Mouse (Mus musculus) thymus, postnatal 14 days (tissue): ENCODE measurements at regions not wholly inside any gene's neighbourhood (a gene's known extent, or its start where the extent isn't known, plus 50 kb on each side); places are given as distances from the start of the nearest gene placed in this dataset.
A peak's percentile ranks its signal among the peaks of the same experiment; 100 is the strongest.

Source experiments
- DNase-seq: peaks from one replicate; pipeline ENCODE4 v3.0.0; 2021

DNA sequence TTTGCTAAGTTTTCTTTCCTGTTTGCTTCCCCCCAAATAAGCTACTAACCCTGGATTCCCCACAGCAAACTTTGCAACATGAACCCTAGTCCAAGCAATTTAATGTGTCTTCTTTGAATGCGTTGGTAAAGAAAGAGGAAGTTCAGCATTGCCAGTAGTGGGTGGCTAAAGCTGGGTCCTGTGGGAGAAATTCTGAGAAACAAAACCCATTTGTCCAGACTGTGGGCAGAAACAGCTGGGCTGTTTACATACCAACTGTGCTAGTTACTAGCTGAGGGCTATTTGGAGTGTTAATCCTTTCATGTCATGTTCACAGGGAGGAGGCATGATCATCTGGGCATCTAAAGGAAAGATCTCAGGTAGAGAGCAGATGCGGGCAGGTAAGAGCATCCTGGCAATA, 51.8 kb upstream of the 1190002N15Rik start:
- DNase-seq: no peak

DNA sequence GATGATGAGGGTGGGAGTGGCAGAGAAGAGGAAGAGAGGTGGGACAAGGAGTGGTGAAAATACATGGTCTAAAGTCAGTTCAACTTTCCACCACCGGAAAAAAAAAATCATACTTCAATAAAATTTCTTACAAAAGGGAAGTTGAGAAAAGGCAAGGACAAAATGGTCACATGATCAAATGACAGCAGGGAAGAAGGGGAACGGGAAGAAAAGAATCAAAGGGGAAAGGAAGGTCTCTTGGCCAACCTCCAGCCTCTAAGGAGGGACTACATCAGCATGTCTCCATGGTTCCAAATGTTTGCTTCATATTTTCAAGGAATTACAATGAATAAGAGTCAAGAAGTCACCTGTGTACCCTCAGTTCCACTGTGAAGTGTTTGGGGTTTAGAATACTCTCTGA, 64.7 kb upstream of the Slc9a9 start:
- DNase-seq: no peak

DNA sequence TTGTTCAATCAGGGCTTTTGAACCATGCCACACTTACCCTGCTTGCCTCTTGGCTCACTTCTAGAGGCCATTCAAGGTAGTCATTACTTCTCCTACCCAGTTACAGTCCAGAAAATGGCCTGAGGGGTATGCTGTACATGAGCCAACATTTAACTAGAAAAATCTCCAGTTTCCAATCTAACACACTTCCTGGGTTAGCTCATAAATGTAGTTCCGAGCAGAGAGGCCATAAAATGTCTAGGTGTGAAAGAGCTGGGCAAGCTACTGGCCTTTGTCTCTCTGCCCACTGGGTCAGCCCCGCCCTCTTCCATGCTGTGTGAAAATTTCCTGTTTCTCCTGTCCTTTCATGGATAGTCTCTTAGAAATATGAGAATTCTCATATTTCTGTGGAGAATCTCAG, 63.3 kb upstream of the Slc9a9 start:
- no peak for DNase-seq

DNA sequence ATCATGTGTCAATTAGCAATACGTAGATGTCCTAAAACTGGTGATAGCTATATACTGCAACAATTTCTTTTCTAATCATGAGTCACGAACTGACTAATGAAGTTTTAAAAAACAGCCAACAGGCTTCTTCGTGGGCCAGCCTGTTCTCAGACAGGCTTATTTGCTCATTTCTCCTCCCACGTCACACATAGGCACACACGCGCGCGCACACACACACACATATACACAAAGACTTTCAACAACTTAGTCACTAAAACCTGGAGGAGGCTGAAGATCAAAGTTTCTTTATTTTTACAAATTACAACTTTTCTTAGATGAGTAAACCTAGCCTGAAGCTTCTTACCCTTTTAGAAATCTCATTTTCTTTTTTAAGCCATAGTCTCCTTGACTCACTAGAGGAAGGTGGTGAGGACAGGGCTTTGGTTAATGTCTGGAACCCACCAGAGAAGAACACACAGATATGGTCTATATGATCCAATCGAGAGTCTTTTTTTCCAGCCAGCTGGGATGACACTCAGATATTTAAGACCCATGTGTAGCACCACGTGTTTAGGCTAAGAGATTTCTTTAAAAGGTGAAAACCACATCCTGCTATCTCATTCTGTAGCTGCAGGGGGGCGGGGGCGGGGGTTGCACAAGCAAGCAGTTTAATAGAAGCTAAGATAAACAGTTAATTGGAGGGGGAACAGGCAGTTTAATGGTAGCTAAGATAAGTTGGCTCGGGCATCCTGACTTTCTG, 62.5 kb upstream of the Slc9a9 start:
- DNase-seq: no peak

DNA sequence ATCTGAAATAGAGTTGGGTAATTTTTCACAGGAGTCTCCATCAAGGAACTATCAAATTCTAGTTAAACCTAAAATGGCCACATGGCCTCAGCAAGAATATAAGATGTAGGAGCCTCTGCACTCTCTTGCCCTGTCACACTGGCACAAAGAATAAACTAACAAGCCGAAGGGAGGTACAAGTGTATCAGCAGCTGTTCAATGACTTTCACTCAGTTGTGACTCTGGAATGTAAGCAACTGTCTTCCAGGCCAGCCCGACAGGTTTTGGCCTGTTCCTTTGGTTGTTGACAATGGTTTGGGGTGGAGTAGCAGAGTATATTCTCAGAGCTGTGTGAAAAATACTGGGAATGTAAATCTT, 62.0 kb upstream of the Slc9a9 start:
- no peak for DNase-seq

DNA sequence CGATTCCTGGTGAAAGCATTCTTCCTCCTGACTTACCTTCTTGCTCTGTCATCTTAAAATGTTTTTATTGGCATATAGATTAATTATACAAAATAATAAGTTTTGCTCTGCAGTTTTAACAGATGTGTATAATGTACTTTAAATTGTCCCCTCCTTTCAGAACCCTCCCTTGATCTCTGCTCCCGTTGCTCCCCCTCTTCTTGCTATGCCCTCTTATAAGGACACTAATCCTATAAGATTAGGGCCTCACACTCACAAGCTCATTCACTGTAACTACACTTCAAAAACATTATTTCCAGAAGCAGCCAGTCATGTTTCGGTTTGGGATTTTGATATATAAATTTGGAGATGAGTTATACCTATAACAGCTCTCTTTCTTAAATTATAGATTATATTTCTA, 59.6 kb upstream of the Slc9a9 start:
- no peak for DNase-seq

DNA sequence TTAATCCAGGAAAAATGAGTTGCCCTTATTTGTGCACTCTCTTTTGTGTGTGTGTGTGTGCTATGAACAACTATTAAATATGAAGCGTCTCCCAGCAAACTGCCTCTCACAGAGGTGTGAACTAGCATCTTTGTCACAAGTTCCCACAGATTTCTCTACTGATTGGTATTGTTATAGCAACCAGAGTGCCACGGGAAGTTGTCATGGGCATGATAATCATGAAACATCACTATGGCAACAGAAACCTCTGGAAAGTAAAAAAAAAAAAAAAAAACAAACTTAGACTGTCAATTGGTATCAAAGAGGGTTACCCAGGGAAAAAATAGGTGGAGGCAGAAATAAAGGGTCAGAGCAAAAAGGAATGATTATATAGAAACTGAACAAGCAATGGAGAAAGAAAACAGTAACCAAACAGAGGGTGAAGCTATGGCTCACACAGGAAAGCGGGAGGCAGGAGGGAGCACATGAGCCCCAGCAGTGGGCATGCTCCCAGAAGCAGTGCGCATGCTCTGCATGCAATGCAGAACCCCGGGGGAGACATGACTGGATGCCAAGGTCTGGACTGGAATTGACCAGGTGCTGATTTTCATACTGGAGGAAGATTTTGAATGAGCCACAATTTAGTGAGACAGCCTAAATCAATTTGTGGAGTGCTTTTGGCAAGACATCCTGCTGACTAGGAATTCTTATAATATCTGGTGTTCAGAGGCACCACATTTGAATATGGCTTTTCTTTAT, 58.9 kb upstream of the Slc9a9 start:
- no peak for DNase-seq

DNA sequence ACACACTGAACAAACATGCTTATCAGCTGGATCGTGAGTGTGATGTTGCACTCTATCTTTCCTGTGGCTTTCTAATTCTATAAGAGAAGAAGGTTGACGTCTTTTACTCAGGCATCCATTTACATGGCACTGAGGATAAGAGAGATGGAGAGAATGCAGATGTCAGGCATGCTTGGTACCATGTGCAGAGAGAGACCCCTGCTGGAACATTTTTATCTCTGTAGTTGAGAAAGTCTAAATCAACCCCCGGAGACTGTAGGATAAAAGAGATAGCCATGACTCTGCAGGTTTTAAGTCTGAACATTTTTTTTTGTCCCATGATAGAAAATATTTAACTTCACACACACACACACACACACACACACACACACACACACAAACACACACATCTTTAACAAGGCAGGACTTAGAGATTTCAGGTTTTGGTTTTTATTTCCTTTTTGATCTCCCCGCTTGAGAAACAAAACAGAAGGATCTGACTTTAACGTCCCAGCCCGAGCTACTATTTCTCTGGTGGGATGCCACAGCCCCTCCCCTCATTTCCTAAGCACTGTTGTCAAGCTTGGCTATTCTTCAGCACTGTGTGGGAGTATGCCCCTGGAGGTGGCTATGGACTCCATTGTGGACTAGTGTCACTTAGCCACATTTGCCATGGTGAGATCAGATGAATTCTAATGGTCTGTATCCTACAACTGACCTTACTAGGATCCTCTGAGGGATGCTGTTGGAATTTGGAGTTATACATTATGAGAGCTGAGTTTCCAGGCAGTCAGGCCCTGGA, 55.6 kb upstream of the Slc9a9 start:
- peak; percentile 68 for DNase-seq

DNA sequence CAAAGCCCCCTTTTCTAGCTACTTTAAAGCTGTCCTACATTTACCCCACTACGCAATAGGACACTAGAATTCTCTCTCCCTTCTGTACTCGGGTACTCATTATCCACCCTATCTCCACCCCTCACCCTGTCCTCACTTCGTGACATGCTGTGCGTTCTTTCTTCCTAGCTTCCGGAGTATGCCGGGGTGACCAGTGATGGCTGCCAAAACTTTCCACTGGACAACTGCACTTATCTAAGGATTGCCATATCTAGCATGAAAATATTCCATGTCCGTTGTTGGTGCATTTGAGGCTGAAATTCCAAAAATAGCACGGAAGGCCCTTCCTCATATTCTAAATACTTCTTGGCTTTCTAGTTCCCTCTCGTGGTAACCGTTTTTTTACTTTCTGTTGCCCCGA, 54.5 kb upstream of the Slc9a9 start:
- no peak for DNase-seq

DNA sequence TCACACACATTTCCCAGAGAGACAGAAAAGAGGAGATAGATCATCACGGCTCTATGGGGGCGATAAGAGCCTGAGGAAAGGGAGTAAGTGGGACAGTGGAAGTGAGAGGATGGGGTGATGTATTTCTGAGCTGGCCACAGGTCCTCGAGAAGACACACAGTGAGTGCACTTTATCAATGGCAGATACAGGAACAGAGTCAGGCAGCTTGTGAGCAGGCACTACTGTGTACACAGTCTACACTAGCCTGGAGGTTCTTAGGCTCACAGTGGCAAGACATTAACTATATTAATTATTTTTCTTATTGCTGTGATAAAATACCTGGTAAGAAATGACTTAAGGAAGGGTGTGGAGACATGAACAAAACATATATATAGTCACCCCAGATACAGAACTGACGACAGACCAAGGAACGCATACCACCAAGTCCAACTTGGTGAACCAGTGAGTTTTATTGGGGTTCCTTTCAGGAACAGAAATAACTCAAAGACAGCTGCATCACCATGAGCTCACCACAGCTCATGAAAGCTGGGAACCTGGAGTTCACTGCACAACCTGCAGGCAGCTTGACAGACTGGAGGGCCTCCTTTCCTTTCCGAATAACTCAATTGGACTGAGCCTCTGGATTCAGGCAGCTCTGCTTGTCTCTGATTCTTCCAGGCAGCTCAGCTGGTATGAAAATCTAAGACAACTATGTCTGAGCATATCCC, 51.5 kb upstream of the Slc9a9 start:
- no peak for DNase-seq
